Mouse (Mus musculus) left cerebral cortex, postnatal 10 days (tissue): Measurements from ENCODE around the gene Bst2. TPM values are rescaled to one million over a fixed set of nuclear protein-coding genes. Genes with fewer than 3 reads are reported as not detected.
"Not testable (repeated sequence)": the region's sequence is repeated elsewhere in the genome, so short reads cannot be mapped to it uniquely, and the experiment has no call there.

ENCODE experiments used
- DNase-seq, 2 experiments: peaks; one replicate each; pipeline ENCODE4 v3.0.0; 2021 to 2022; ENCODE audit warnings: low spot score in 2 of 2, mixed read lengths in 1 of 2; ENCODE audit errors: extremely low spot score in 1 of 2
- intact Hi-C: fragments of 180-260 bp; cut with DNase I; formaldehyde crosslinking; loops from one replicate; pipeline ENCODE4 v1.15.1; 2025
- total RNA-seq, 2 experiments: library from RNA; stranded (reverse); gene quantifications; 2 replicates each; pipeline ENCODE4 v1.2.3; 2021

Gene Bst2
- total RNA-seq, 2 experiments from 2014 or later: 0.95 to 3.4 TPM

GRCm38 (mm10) chr8:71527162-71527870, 9.9 kb downstream of the Bst2 start:
- intact Hi-C loops: no loop called here
- no peak for DNase-seq

DNA sequence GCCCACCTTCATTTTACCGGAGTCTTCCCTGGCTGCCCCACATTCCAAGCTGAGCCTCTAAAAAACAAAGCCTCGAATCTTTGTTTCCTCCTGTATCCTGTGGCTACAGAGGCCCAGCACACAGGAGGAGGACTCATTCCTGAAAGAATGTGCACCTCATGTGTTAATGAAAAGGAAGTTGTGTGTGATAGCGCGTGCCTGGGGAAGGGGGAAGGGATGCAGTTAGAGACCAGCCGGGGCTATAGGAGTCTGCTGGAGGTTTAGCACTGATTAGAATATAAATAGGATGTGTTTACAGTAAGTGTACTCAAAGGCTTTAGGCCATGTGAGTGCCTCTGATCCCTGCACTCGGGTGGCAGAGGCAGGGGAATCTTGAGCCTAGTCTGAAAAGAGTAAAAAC, 11.0 kb downstream of the Bst2 start:
- intact Hi-C loops: no loop called here
- no peak for DNase-seq

DNA sequence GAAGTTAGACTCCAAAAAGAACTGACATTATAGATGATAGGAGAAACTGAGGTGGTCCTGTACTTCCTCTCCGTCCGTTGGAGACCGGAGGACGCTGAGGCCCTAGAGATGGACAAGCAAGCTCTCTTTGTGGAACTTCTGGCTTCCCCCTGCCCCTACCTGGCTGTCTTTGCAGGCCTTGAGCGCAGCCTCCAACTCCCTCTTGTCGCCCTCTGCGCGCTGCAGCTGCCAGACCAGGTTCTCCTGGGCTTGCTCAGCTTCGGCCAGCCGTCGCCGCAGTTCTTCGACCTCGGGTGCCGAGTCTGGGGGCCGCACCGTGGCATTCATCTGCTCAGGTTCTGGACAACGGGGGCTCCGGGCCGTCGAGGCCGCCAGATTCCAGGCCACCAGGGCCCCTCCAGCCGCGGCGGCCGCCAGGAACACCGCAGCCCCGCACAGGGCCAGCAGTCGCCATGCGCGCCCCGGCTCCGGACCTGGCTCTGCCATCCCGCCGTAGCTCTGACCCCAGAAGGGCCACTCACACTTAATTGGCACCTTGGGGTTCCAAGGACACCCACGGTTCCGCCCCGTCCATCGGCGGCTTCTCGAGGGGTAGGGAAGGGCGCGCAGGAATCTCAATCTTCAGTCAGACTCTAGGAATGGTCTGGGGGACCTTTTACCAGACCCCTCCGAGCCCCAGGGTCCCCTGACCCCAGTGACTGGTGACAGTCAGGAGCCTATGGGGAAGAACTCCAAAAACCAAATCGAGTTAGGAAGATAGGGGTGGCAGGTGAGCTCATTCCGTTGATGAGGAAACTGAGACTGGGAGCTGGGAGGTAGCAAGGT, 11.8 kb downstream of the Bst2 start, which contains the start of gene Ccdc194:
Ccdc194 (minus strand) TSS at position 486 of the 825 bp plus-strand sequence.
- no peak for DNase-seq
- intact Hi-C loops: no loop called here

- intact Hi-C loops: loop anchor here (2.0 kb wide), 1 partner anchor 27 kb away; no protein-coding TSS in a partner anchor
- DNase-seq: peak; percentile 80 to 94
Measured at GRCm38 (mm10) chr8:71521634-71522033, 15.6 kb downstream of the Bst2 start.

GRCm38 (mm10) chr8:71519037-71519825, 18.0 kb downstream of the Bst2 start:
- DNase-seq, intact Hi-C loops: not testable (repeated sequence)

GRCm38 (mm10) chr8:71516786-71517185, 20.5 kb downstream of the Bst2 start:
- DNase-seq: no peak

GRCm38 (mm10) chr8:71515043-71515442, 22.2 kb downstream of the Bst2 start:
- DNase-seq: no peak
- intact Hi-C loops: no loop called here

More at GRCm38 (mm10) chr8:71516786-71517185, 20.5 kb downstream of the Bst2 start:
- intact Hi-C loops: no loop called here

DNA sequence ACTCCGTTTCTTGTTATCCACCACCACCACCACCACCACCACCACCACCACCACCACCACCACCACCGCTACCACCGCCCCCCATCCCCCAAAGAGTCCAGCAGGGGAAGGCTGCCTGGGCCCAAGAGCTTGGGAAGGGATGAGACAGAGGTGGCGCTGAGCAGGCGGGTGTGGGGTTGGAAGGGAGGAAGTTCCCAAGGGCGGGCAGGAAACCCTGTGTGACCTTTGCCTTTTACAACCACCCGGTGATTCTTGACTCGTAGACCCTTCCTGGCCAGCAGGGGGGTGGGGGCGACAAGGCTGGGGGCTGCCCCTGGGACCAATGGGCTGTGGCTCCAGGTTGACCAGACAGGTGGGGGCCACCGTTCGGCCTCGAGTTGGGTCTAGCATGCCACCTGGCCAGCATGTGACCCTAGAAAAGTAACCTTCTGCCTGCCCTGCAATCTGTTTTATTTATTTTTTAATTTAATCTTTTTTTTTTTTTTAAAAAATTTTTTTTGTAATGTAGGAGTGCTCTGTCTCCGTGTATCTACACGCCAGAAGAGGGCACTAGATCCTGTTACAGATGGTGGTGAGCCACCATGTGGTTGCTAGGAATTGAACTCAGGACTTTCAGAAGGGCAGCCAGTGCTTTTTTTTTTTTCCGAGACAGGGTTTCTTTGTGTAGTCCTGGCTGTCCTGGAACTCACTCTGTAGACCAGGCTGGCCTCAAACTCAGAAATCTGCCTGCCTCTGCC, 24.1 kb downstream of the Bst2 start:
- no peak for DNase-seq
- intact Hi-C loops: no loop called here

- DNase-seq: no peak
- intact Hi-C loops: no loop called here
Measured at GRCm38 (mm10) chr8:71511644-71512043, 25.6 kb downstream of the Bst2 start, which contains the start of gene Plvap. Gene Plvap (minus strand): TSS chr8:71511752.

DNA sequence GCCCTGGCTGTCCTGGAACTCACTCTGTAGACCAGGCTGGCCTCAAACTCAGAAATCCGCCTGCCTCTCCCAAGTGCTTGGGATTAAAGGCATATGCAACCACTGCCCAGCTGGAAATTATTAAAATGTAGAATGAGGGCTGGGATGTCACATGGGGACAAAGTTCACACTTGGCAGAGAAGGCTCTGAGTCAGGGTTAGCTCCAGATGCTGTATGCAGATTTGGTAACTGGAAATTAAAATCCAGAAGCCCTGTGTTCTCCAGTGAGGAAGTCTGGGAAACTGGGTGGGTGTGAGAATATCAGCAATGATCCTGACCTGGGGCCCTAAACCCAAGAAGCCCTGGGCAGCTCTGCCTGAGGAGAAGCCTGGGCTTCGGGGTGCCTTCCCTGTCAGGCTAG, 27.9 kb downstream of the Bst2 start:
- DNase-seq: no peak
- intact Hi-C loops: no loop called here

- intact Hi-C loops: no loop called here
- DNase-seq: peak; percentile 77 to 90
Measured at GRCm38 (mm10) chr8:71507589-71508104, 29.6 kb downstream of the Bst2 start.

DNA sequence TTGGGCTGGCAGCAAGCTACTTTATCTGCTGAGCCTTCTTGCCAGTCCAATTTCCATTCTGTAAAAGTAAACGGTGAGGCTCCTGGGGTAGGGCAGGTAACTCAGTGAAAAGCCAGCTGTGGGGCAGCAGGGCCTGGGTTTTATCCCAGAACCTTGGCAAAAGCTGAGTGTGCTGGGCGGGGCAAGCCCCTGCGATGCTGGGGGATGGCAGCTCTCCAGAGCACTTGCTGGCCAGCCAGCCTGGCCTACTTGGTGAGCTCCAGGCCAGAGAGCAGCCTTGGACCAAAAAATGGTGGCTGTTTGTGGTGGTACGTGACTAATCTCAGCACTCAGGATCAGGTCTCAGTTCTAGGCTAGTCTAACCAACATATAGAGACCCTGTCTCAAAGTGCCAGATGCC, 31.3 kb downstream of the Bst2 start:
- no peak for DNase-seq

DNA sequence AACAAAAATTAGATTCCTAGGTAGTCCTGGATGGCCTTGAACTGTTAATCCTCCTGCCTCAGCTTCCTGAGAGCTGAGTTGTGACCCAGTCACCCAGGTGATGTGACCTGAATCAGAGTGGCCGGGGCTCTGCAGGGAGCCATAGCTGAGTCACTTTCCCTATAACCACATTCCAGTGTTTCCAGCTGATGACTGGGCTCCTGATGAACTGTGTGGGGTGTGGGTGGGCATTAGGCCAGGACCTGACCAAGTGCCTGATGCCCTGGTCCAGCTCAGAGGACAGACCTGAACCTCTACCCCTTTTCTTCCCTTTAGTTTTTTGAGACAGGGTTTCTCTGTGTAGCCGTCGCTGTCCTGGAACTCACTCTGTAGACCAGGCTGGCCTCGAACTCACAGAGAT, 31.9 kb downstream of the Bst2 start:
- DNase-seq: no peak
- intact Hi-C loops: no loop called here

More for the DNA sequence above, 31.3 kb downstream of the Bst2 start:
- intact Hi-C loops: no loop called here

DNA sequence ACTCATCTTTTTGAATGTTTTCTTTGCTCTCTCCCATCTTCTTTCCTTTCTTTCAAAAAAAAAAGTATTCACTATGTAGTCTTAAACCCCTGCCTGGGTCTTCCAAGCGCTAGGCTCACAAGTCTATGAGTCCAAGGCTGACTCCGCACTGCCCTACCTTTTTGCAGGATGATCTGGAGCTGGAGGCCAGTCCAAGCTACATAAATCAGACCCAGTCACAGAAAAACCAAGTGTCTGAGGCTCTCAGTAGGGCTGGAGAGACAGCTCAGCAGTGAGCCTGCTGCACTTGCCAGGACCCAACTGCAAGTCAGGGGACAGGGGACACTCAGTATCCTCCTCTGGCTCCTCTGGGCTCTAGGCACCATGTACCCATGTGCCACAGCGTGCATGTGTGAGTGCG, 32.9 kb downstream of the Bst2 start:
- intact Hi-C loops: no loop called here
- DNase-seq: no peak

GRCm38 (mm10) chr8:71498816-71499690, 38.2 kb downstream of the Bst2 start:
- no peak for DNase-seq
- intact Hi-C loops: no loop called here

DNA sequence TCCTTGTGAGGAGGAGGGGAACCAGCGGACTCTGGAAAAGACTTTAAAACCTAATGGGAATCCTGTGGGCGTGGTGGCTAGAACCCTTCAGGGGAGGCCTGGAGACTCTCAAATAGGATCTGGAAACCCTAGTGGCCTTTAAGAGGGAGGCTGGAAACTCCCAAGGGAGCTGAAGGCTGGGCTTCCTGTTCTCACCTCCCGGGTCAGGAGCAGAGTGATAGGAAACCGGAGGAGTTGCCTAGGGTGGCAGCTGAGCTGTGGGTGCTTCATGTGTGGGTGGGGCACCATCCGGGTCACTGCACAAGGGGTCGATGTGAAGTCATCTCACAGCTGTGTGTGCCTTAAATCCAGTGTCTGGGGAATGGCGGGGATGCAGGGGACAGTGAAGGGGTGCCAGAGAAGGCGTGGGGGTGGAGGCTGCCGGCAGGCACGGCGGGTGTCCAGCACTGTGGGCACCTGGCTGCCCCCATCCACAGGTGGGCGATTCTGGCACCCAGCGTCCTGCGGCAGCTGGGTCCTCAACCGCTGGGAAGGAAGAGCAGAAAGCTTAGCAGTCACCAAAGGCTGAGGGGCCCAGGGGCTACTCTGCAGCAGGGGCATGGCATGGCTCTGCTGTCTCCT, 39.3 kb downstream of the Bst2 start:
- intact Hi-C loops: no loop called here
- no peak for DNase-seq

DNA sequence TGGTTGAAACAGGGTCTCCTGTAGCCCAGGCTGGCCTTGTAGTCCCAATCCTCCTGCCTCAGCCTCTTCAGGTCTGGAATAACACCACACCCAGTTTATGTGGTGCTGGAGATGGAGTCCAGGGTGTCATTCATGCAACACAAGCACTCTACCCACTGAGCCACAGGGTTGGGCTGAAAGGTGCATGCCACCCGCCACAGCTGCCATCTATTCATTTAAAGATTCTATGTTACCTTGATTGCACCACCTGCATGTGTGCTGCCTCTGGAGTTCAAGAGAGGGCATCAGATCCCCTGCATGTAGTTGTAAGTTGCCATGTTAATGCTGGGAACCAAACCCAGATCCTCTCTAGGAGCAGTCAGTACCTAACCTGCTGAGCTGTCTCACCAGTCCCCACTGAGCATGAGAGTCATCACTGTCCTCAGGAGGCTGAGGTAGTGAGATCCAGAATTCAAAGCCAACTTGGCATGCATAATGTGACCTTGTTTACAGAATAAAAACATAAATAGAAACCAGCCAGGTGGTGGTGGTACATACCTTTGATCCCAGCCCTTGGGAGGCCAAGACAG, 40.1 kb downstream of the Bst2 start:
- intact Hi-C loops: no loop called here
- DNase-seq: no peak
